Mouse (Mus musculus): ENCODE measurements around the gene Sgpp2. TPM values are rescaled to one million over a fixed set of nuclear protein-coding genes. Genes with fewer than 3 reads are reported as not detected.

Sgpp2 gene
- polyA plus RNA-seq, 1 experiment from 2014 or later = 0.14 TPM

GRCm38 (mm10) chr1:78448091-78448490 lies 137.9 kb downstream of the Sgpp2 start:
- 75% methylated on average over 1 of the region's 1 CpGs for WGBS (ENCODE audit: insufficient replicate concordance)
- no peak overlapping the region for H3K4me2 ChIP-seq
- no peaks in the 10 kb centered on the region for H3K27me3 ChIP-seq
- H3K4me3 ChIP-seq (replicated peaks) = no peak overlapping the region
- no peak overlapping the region for H3K9ac ChIP-seq
- no peak overlapping the region for H3K27ac ChIP-seq (replicated peaks)
- no peaks in the 10 kb centered on the region for H3K4me1 ChIP-seq (replicated peaks)
- ATAC-seq (ENCODE audit: insufficient read depth) = no peak
- no peaks in the 10 kb centered on the region for H3K9me3 ChIP-seq (replicated peaks)
- H3K36me3 ChIP-seq (replicated peaks) = peaks cover 72% of the 10 kb centered on the region

GRCm38 (mm10) chr1:78451070-78451854 lies 141.1 kb downstream of the Sgpp2 start:
- H3K9ac ChIP-seq = no peak overlapping the region
- no peak for ATAC-seq (ENCODE audit: insufficient read depth)
- 73% methylated on average over 12 of the region's 12 CpGs for WGBS (ENCODE audit: insufficient replicate concordance)
- H3K27me3 ChIP-seq = no peaks in the 10 kb centered on the region
- H3K4me1 ChIP-seq (replicated peaks) = no peaks in the 10 kb centered on the region
- H3K27ac ChIP-seq (replicated peaks) = no peak overlapping the region
- H3K9me3 ChIP-seq (replicated peaks) = no peaks in the 10 kb centered on the region
- no peak overlapping the region for H3K4me3 ChIP-seq (replicated peaks)
- H3K4me2 ChIP-seq = no peak overlapping the region
- peaks cover 78% of the 10 kb centered on the region for H3K36me3 ChIP-seq (replicated peaks)

- whole genome bisulfite sequencing (ENCODE audit: insufficient replicate concordance) = 78% methylated on average over 6 of the region's 6 CpGs
- no peak for ATAC-seq (ENCODE audit: insufficient read depth)
- H3K9ac ChIP-seq = no peak overlapping the region
- no peak overlapping the region for H3K27ac ChIP-seq (replicated peaks)
- H3K27me3 ChIP-seq = no peaks in the 10 kb centered on the region
- no peak overlapping the region for H3K4me3 ChIP-seq (replicated peaks)
- H3K4me1 ChIP-seq (replicated peaks) = no peaks in the 10 kb centered on the region
- H3K4me2 ChIP-seq = no peak overlapping the region
- H3K36me3 ChIP-seq (replicated peaks) = peaks cover 77% of the 10 kb centered on the region
- H3K9me3 ChIP-seq (replicated peaks) = no peaks in the 10 kb centered on the region
Observed at GRCm38 (mm10) chr1:78452544-78452943, 142.4 kb downstream of the Sgpp2 start.

DNA sequence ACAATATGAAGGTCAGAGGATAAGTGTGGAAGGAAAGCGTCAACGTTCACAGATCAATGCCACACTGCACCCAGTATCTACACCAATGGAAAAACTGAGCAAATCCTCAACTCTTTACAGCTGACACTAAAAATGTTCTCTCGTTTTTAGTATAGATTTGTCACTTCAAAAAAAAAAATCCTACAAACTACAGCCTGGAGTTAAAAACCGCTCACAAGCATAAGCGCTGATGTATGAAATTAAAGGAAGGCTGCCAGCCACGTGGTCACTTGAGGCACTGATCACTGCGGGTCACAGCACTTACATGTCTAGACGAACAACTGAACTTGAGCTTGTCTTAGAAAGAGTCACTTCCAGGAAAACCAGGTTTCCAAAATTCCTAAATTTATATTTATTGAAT lies 143.7 kb downstream of the Sgpp2 start:
- 82% methylated on average over 8 of the region's 8 CpGs for WGBS (ENCODE audit: insufficient replicate concordance)
- H3K9ac ChIP-seq = no peak overlapping the region

DNA sequence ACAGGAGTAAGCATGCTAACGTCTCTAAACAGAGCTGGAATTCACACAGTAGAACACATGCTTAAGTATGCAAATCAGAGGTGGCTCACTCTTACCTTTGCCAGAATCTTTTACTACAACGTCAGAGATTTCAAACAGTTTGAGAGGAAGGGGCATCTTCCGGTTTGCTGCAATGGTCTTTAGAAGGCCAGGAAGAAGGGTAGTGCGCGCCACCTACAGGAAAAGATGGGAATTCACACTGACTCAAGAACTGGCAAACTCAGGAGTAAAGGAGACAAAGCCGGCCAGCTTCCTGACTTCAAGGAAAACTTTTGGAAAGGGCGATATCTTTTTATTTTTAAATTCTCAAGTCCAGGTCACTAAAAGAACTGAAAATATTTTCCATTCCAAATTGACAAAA lies 144.5 kb downstream of the Sgpp2 start:
- peaks cover 84% of the 10 kb centered on the region for H3K36me3 ChIP-seq (replicated peaks)

More for the DNA sequence above, 143.7 kb downstream of the Sgpp2 start:
- ATAC-seq (ENCODE audit: insufficient read depth) = no peak
- H3K4me2 ChIP-seq = no peak overlapping the region
- no peaks in the 10 kb centered on the region for H3K9me3 ChIP-seq (replicated peaks)
- peaks cover 78% of the 10 kb centered on the region for H3K36me3 ChIP-seq (replicated peaks)
- no peaks in the 10 kb centered on the region for H3K27me3 ChIP-seq
- H3K4me1 ChIP-seq (replicated peaks) = no peaks in the 10 kb centered on the region
- no peak overlapping the region for H3K27ac ChIP-seq (replicated peaks)
- no peak overlapping the region for H3K4me3 ChIP-seq (replicated peaks)

More for the DNA sequence above, 144.5 kb downstream of the Sgpp2 start:
- Histone ChIP-seq H3K9ac (no peak overlapping the region), H3K4me2 (no peak overlapping the region), H3K9me3 (replicated peaks) (no peaks in the 10 kb centered on the region), H3K27me3 (no peaks in the 10 kb centered on the region), H3K4me1 (replicated peaks) (no peaks in the 10 kb centered on the region), H3K4me3 (replicated peaks) (no peak overlapping the region), H3K27ac (replicated peaks) (no peak overlapping the region)
- 53% methylated on average over 7 of the region's 7 CpGs for WGBS (ENCODE audit: insufficient replicate concordance)
- ATAC-seq (ENCODE audit: insufficient read depth) = no peak

Other genes with a start within 250 kb of the Sgpp2 start
- gene Pax3, start 113.2 kb upstream of the Sgpp2 start, polyA plus RNA-seq (2015; fragmentation: Nextera tagmentation; extraction: Ambion mirVana) = 0.02 and 0.06 TPM in 2 replicates
- gene Farsb, start 178.6 kb downstream of the Sgpp2 start, polyA plus RNA-seq (2015; fragmentation: Nextera tagmentation; extraction: Ambion mirVana) = 85.4 and 91.0 TPM in 2 replicates
- gene Mogat1, start 200.6 kb downstream of the Sgpp2 start, polyA plus RNA-seq (2015; fragmentation: Nextera tagmentation; extraction: Ambion mirVana) = not detected in 2 replicates
- 0.02 TPM in 1 of 2 replicates, not detected in the other for gene BC035947, start 201.8 kb downstream of the Sgpp2 start, polyA plus RNA-seq (2015; fragmentation: Nextera tagmentation; extraction: Ambion mirVana)

Data from liver, embryonic 15.5 days (tissue).